Mouse (Mus musculus) cerebellum, adult 2 months (tissue): ENCODE results near the gene Gng8.

Experiments
- CTCF ChIP-seq: fragments of 200-500 bp; IDR thresholded peaks from 2 replicates; pipeline ENCODE4 v1.5.1; 2011; ENCODE audit warnings: low read depth, mild to moderate bottlenecking, control low read depth, low read length, moderate library complexity, borderline replicate concordance; ENCODE audit not compliant: insufficient read depth
- POLR2A ChIP-seq: fragments of 200-500 bp; IDR thresholded peaks from 2 replicates; pipeline ENCODE4 v1.6.1; 2011; ENCODE audit warnings: low read length, control low read depth, borderline replicate concordance; ENCODE audit not compliant: insufficient read depth

GRCm38 (mm10) chr7:16931968-16932627, 40.5 kb downstream of the Gng8 start:
- TF ChIP-seq CTCF (peak; percentile 78), POLR2A (no peak)
